Mouse (Mus musculus) gastrocnemius, adult 2 months (tissue): ENCODE measurements at regions not wholly inside any gene's neighbourhood (a gene's known extent, or its start where the extent isn't known, plus 50 kb on each side); places are given as distances from the start of the nearest gene placed in this dataset.

Experiments used
- DNase-seq: peaks from one replicate; pipeline ENCODE4 v3.0.0; 2022
- H3K27ac ChIP-seq: fragments of 200-600 bp; 2 replicates; pipeline ENCODE4 v1.8.1; 2022; ENCODE audit warnings: mild to moderate bottlenecking
- H3K4me3 ChIP-seq: fragments of 200-600 bp; 2 replicates; pipeline ENCODE4 v1.8.1; 2022; ENCODE audit warnings: mild to moderate bottlenecking, moderate library complexity
- CTCF ChIP-seq: fragments of 200-600 bp; IDR thresholded peaks from 2 replicates; pipeline ENCODE4 v1.8.1; 2022; ENCODE audit warnings: antibody characterized with exemption, mild to moderate bottlenecking, moderate library complexity
- intact Hi-C: fragments of 180-260 bp; cut with DNase I; formaldehyde crosslinking; loops from one replicate; pipeline ENCODE4 v1.15.1; 2025

GRCm38 (mm10) chrX:115359111-115359510, 451.7 kb downstream of the Ube2dnl2 start:
- intact Hi-C loops = no loop called here
- Histone ChIP-seq H3K4me3 (no peak overlapping the region), H3K27ac (no peak overlapping the region)
- no peak for TF ChIP-seq CTCF
- DNase-seq = no peak

GRCm38 (mm10) chrX:115396373-115396772, 489.0 kb downstream of the Ube2dnl2 start:
- no peak overlapping the region for H3K4me3 ChIP-seq
- no peak overlapping the region for H3K27ac ChIP-seq
- intact Hi-C loops = no loop called here
- TF ChIP-seq CTCF = peak; percentile 17; the same call in 1 of the 2 replicates
- no peak for DNase-seq
